In the genomic region with DNA sequence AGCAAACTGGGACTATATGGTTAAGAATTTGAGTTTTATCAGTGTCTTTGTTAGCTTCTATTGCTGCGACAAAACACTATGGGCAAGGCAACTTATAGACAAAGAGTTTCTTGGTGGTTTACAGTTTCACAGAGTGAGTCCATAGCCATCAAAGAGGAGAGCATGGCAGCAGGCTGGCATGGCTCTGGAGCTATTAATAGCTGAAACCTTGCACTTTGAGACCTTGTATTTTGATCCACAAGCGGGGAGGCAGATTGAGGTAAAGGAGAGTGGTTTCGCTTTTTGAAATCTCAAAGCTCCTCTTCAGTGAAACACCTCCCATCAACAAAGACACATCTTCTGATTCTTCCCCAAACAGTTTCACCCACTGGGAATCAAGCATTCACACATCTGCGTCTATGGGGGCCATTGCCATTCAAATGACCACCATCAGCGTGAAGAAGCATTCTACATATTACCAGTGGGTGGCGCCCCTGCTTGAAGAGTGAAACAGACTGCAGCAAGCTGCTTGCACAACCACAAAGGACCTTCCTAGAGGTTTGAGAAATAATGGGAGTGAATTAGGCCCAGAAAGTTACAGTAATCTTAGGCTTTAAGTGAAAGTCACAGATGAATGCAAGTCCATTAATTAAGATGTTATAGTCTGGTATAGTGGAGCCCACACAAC, we compare ENCODE assay signal across 9 mouse cellular contexts. TPM values are rescaled to one million over a fixed set of nuclear protein-coding genes. Genes with fewer than 3 reads are reported as not detected.
DNase-seq lines count a peak whose midpoint lies in the region; ATAC-seq and TF ChIP-seq lines count a peak whose summit lies in the region.
"Had no signal": no experiment of that assay in that cellular context is flagged by ENCODE, and none has a peak within 500 bp of the region (broad histone marks: within the 10 kb centered on the region; RNA-seq: fewer than 3 reads in every experiment).

No protein-coding gene starts in this region.

- H3K9ac ChIP-seq in heart, embryonic 12.5 days = no peak overlapping the region
- no peak overlapping the region for H3K9ac ChIP-seq in embryonic facial prominence, embryonic 14.5 days (ENCODE audit: low read depth, low read length)
- H3K9ac ChIP-seq in kidney, embryonic 15.5 days = no peak overlapping the region
- H3K9ac ChIP-seq: limb, embryonic 13.5 days had no signal

- DNase-seq in heart, adult 8-10 months (ENCODE audit: low spot score) = peak; percentile 45
- DNase-seq in 3T3-L1 (ENCODE audit: low read depth, low spot score) (peak; percentile 91), NIH3T3 (ENCODE audit: low read depth) (peak; percentile 84)
- DNase-seq in embryonic facial prominence, embryonic 14.5 days (ENCODE audit: low spot score) = peak; percentile 53
- DNase-seq in urinary bladder, postnatal 4 days (ENCODE audit: low spot score in 2 of 2) = no peak

- no peaks in the 10 kb centered on the region for H3K79me2 ChIP-seq in myocyte (ENCODE audit: control insufficient read depth, insufficient read depth)

- H3K9me3 ChIP-seq in heart, embryonic 12.5 days (replicated peaks) = no peaks in the 10 kb centered on the region
- no peaks in the 10 kb centered on the region for H3K9me3 ChIP-seq in embryonic facial prominence, embryonic 14.5 days (ENCODE audit: control insufficient read depth, low read length)
- H3K9me3 ChIP-seq in kidney, embryonic 15.5 days (replicated peaks) = no peaks in the 10 kb centered on the region
- H3K9me3 ChIP-seq: limb, embryonic 13.5 days had no signal

- no peak overlapping the region for H3K4me2 ChIP-seq in heart, embryonic 12.5 days
- H3K4me2 ChIP-seq in embryonic facial prominence, embryonic 14.5 days (ENCODE audit: low read depth, low read length) = no peak overlapping the region
- H3K4me2 ChIP-seq in kidney, embryonic 15.5 days = no peak overlapping the region
- no peak overlapping the region for H3K4me2 ChIP-seq in myocyte (ENCODE audit: low read depth)
- H3K4me2 ChIP-seq: limb, embryonic 13.5 days had no signal

- no peak for TF ChIP-seq POLR2A in myocyte (IDR thresholded peaks at IDR 0.05; ENCODE audit: insufficient read length, low read depth)

- H3K4me1 ChIP-seq in heart, embryonic 12.5 days (replicated peaks) = no peaks in the 10 kb centered on the region
- H3K4me1 ChIP-seq in embryonic facial prominence, embryonic 14.5 days (ENCODE audit: control insufficient read depth, insufficient read depth, low read length) = no peaks in the 10 kb centered on the region
- peaks cover 16% of the 10 kb centered on the region; the same call in 1 of the 2 replicates for H3K4me1 ChIP-seq in kidney, embryonic 15.5 days
- H3K4me1 ChIP-seq: limb, embryonic 13.5 days had no signal

- no peaks in the 10 kb centered on the region for H3K36me3 ChIP-seq in heart, embryonic 12.5 days
- H3K36me3 ChIP-seq in embryonic facial prominence, embryonic 14.5 days (ENCODE audit: control insufficient read depth, insufficient read depth, low read length) = no peaks in the 10 kb centered on the region
- no peaks in the 10 kb centered on the region for H3K36me3 ChIP-seq in kidney, embryonic 15.5 days
- no peaks in the 10 kb centered on the region for H3K36me3 ChIP-seq in myocyte (ENCODE audit: control insufficient read depth, insufficient read depth)
- H3K36me3 ChIP-seq: limb, embryonic 13.5 days had no signal

- no peak overlapping the region for H3ac ChIP-seq in myocyte (ENCODE audit: control insufficient read depth, insufficient read length)

- no peak overlapping the region for H3K4me3 ChIP-seq in heart, embryonic 12.5 days
- no peak overlapping the region for H3K4me3 ChIP-seq in embryonic facial prominence, embryonic 14.5 days (ENCODE audit: low read depth, low read length)
- H3K4me3 ChIP-seq in kidney, embryonic 15.5 days (replicated peaks) = no peak overlapping the region
- no peak overlapping the region for H3K4me3 ChIP-seq in myocyte
- H3K4me3 ChIP-seq: limb, embryonic 13.5 days had no signal

- no peaks in the 10 kb centered on the region for H3K27me3 ChIP-seq in heart, embryonic 12.5 days (replicated peaks)
- no peaks in the 10 kb centered on the region for H3K27me3 ChIP-seq in embryonic facial prominence, embryonic 14.5 days (replicated peaks; ENCODE audit: control insufficient read depth, insufficient read depth, low read length)
- H3K27me3 ChIP-seq in kidney, embryonic 15.5 days = no peaks in the 10 kb centered on the region
- no peaks in the 10 kb centered on the region for H3K27me3 ChIP-seq in myocyte (ENCODE audit: control insufficient read depth, insufficient read depth, insufficient read length)
- H3K27me3 ChIP-seq: limb, embryonic 13.5 days had no signal

- 50% methylated on average over 6 of the region's 6 CpGs for WGBS in heart, embryonic 12.5 days
- WGBS in embryonic facial prominence, embryonic 14.5 days = 47% methylated on average over 6 of the region's 6 CpGs
- WGBS in kidney, embryonic 15.5 days = 56% methylated on average over 6 of the region's 6 CpGs

- no peak overlapping the region for H3K27ac ChIP-seq in heart, embryonic 12.5 days (ENCODE audit: poor library complexity, severe bottlenecking)
- no peak overlapping the region for H3K27ac ChIP-seq in embryonic facial prominence, embryonic 14.5 days (replicated peaks; ENCODE audit: low read depth, low read length)
- H3K27ac ChIP-seq in kidney, embryonic 15.5 days = peak overlapping the region; percentile 76
- H3K27ac ChIP-seq: limb, embryonic 13.5 days had no signal

- ATAC-seq in heart, embryonic 12.5 days (ENCODE audit: insufficient number of reproducible peaks, low FRiP score) = no peak
- no peak for ATAC-seq in embryonic facial prominence, embryonic 14.5 days (ENCODE audit: low read depth)
- ATAC-seq in kidney, embryonic 15.5 days (replicated peaks; ENCODE audit: low FRiP score) = no peak

TF ChIP-seq in myocyte, 11 proteins besides CTCF, POLR2A, EP300 and RAD21:
- TF ChIP-seq CEBPB (IDR thresholded peaks at IDR 0.05; ENCODE audit: insufficient read depth, poor library complexity, severe bottlenecking) = peak; percentile 75
- TF ChIP-seq REST (IDR thresholded peaks at IDR 0.05; ENCODE audit: insufficient read depth, insufficient read length) = no peak
TF ChIP-seq in myocyte: peak in this region for 1.

RNA-seq across cellular contexts. Expression of a gene that starts 11.4 kb away (rescaled TPM):
- 10 to 100 TPM; 12.7 to 15.3 (median 14.1) TPM for total RNA-seq in heart, adult 8-10 months (2022)
- 19.7 and 20.7 TPM in 2 replicates for polyA plus RNA-seq in heart, embryonic 12.5 days (2016; fragmentation: Nextera tagmentation; extraction: Ambion mirVana)
- polyA plus RNA-seq in embryonic facial prominence, embryonic 14.5 days (2014; fragmentation: Nextera tagmentation; extraction: Ambion mirVana) = 19.5 and 23.2 TPM in 2 replicates
- polyA plus RNA-seq in kidney, embryonic 15.5 days (2015; fragmentation: Nextera tagmentation; extraction: Ambion mirVana) = 17.3 and 17.4 TPM in 2 replicates
- 2.1 TPM for polyA plus RNA-seq in myocyte (2012; fragmentation: generic; extraction: Trizol)

RNA-seq across cellular contexts. Expression of a gene that starts 18.4 kb away (rescaled TPM):
- 10 to 100 TPM; 10.3 to 15.2 (median 12.9) TPM for total RNA-seq in heart, adult 8-10 months (2022)
- polyA plus RNA-seq in heart, embryonic 12.5 days (2016; fragmentation: Nextera tagmentation; extraction: Ambion mirVana) = 3.7 and 4.2 TPM in 2 replicates
- polyA plus RNA-seq in embryonic facial prominence, embryonic 14.5 days (2014; fragmentation: Nextera tagmentation; extraction: Ambion mirVana) = 8.0 and 9.1 TPM in 2 replicates
- polyA plus RNA-seq in kidney, embryonic 15.5 days (2015; fragmentation: Nextera tagmentation; extraction: Ambion mirVana) = 5.6 and 5.7 TPM in 2 replicates
- 3.1 TPM for polyA plus RNA-seq in myocyte (2012; fragmentation: generic; extraction: Trizol)

Comparison
In these comparisons a context has a peak if more than half of its experiments do, and no peak if none do; other contexts are left out.
1. DNase-seq: peak in heart, adult 8-10 months (single experiment), 3T3-L1 (single experiment), NIH3T3 (single experiment) and embryonic facial prominence, embryonic 14.5 days (single experiment); none in urinary bladder, postnatal 4 days (0 of 2).